Mouse (Mus musculus) WW6 (cell line): Measurements from ENCODE around the gene Sik1.
A peak's percentile ranks its signal among the peaks of the same experiment; 100 is the strongest.
"Not testable (repeated sequence)": the region's sequence is repeated elsewhere in the genome, so short reads cannot be mapped to it uniquely, and the experiment has no call there.

ENCODE experiments used
- DNase-seq: peaks from one replicate; pipeline ENCODE4 v3.0.0-alpha.2; 2013; ENCODE audit warnings: low read depth, low spot score

Sik1 gene

DNA sequence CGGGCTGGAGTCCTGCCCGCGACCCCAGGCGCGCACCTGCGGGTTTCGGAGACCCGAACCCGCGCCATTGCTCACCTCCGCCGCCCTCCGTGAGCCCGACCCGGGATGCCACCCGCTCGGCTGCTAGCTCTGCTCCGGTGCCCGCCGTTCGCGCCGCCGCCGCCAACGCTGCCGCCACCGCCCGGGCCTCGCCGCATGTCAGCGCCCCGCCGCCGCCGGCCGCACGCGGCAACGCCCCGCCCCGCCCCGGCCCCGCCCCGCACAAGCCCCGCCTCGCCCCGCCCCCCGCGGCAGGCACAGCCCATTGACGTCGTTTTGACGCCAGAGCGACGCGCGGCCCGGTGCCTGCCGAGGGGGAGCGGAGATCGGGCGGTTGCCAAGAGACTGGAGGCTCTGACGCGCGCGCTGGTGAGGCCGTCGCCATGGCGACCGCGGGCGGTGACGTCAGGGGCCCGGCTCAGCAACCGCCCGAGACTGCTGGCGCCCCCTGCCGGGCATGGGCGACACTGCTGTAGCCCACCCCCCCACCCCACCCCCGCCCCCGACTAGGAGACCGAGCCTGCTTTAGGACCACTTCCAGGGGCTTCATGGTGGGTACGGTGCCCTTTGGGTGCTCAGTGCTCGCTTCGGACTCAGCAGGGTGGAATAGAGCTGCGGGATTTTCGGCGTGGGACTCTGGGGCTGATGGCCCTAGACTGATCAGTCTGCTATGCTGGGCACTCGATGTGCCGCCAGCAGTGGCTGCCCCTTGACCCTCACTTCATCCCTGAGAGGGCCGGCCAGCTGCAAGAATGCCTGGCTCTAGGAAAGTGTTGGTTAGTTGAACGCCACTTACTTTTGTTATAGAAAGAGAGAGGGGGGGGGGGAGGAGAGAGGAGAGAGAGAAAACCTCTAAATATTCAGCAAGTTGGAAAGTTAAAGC lies at the start of gene Sik1:
TSS of gene Sik1 (minus strand) at position 208 of the 922 bp plus-strand sequence.
- DNase-seq, result peak; percentile 88

DNA sequence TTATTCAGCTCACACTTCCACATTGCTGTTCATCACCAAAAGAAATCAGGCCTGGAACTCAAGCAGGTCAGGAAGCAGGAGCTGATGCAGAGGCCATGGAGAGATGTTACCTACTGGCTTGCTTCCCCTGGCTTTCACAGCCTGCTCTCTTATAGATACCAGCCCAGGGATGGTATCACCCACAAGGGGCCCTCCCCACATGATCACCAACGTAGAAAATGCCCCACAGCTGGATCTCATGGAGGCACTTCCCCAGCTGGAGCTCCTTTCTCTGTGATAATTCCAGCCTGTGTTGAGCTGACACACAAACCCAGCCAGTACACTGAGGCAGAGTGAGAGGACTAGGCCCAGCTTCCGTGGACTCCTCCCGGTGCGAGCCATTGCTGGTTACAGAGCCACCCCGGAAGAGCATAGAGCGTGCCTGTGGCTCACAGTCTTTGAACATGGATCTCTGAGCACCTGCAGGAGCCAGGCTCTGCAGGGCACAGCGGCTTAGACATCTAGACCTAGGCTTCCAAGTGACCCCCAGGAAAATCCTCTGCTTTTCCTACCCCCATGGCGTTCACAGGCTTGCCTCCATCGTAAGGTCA lies 49.7 kb upstream of the Sik1 start:
- DNase-seq, result no peak

DNA sequence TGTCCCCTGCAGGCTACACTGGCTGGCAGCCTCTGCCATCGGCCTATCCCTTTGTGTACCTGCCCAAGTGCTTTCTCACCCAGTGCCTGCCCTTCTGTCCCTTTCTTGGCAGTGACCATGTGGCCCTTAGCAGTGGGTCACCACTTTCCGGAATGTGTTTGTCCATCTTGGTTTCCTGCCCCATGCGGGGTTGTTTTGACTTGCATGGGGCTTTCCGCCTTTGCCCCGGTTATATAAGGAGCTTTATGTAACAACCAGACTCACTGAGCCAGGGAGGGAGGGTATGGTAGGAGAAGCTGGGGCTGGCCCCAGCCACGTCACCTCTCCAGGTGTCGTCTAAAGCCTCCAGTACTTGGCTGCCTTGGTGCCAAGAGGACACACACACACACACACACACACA lies 48.4 kb upstream of the Sik1 start:
- DNase-seq, result no peak

DNA sequence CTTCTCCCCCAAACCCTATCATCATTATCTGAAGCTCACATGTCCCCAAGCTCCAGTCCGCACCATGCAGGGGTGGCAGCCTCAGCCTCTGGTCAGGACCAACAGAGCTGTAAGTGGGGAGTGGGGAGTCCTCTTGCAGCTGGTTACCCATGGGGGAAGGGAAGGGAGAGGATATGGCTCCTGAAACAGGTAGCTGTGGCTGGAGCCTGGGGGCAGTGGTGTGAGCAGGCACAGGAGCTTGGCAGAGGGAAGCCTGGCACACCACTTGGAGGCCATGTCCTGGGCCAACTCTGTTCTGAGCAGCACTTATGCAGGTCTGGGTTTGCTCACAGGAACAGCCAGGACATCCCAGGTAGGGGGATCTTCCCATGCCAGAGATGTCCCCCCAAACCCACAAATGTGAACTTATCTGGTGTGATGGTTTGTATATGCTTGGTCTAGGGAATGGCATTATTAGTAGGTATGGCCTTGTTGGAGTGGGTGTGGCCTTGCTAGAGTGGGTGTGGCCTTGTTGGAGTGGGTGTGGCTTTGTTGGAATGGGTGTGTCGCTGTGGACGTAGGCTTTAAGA lies 47.1 kb upstream of the Sik1 start:
- no peak for DNase-seq

DNA sequence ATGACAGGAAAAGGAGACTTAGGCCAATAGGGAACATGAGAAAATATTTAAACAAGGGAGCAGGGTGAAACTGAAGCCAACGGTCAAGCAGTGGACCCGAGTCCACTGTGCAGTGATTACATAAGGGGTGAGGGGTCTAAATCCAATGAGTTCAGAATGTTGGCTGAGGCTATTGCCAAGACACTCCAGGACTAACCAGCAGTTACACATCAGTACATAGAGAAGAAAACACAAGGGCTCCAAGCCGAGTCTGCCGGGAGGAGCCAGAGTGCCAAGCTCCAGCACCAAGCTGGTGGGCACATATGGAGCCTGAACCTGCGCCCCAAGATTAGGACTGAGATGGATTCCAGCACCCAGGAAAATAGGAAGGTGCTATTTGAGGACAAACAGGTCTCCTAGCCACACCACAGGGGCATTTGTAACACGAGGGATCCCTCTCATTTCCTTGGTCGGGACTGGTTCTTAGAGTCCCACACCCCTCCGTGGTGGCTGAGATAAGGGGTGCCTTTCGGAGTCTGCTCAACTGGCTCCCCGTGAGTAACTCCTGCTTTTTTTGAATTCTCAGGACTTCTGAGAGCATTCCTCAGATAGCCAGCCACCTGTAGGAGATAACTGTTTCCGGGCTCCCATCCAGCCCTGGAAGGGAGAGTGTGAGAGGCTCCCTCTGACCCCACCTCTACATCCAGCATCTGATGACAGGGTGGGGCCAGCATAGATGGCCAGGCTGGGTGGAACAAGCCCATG lies 46.0 kb upstream of the Sik1 start:
- no peak for DNase-seq

DNA sequence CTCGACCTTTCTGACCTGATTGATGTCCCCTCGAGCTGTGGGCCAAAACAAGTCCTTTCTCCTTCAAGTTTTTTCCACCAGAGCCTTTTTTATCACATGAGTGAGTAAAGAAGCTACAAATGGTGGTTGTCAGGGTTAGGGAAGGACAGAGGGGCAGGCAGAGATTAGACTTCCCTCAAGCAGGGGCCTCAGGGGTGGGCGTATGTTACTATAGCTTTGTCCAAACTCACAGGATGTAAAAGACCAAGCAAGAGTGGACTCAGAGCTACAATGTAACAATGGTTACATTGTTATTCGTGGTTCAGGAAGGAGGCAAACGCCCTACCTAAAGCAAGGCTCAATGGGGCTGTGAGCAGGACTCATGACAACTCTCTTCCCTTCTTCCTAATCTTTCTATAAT lies 43.3 kb upstream of the Sik1 start:
- no peak for DNase-seq

DNA sequence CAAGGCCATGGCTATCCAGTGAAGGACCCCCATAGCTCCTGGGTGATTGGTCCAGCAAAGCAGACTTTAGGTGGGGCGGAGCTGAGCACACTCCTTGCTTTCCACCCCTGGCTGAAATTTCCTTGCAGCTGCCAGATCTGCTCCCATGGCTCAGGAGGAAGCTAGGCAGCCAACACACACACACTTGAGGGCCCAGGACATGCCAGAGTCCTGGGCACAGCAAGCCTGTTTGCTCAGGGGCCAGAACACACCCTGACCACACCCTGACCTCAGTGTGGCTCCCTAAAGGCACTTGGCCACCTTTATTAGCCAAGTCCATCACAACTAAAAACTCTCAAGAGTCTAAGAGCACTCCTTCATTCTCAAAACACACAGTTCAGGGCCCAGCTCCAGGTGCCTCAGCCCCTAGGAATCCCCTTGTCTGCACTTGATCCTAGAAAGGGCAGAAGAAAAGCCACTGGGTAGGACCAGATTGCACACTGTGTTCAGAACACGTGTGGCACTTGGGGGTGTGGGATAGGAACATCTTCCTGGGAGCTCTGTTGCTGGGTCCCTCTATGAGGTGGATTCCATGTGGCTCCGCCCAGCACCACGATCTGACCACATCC lies 41.7 kb upstream of the Sik1 start:
- no peak for DNase-seq

DNA sequence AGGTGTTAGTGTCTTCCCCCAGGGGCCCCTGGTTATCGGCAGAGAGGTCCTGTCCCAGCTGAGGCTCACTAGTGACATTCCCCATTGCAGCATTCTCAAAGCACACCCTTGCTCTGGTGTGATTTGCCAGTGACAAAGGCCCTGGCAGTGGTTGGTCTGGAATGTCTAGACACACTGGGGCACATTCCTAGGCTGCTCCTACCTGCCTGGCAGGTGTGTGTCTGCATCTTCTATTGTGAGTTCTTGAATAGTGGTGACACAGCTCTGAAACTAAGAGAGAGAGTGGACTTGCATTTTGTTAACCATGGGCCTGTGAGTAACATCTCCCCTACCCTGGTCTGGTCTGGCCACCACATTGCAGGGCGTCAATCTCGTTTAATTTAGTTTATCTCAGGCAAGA lies 41.1 kb upstream of the Sik1 start:
- DNase-seq, result no peak

DNA sequence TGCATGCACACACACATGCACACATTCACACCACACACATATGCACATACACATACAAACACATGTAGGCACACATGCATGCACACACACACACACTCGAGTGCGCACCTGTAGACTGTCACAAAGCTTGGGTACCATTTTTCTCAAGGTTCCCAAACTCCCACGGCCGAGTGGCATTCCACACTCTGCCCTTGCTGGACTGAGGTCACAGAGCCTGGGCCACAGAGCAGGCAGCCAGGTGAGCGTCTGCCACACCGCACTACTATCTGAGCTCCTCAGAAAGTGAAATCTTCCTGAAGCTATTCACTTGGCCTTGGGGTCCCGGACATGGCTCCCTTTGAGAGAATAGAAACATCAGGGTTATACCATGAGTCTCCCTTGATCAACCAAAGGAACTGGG lies 40.7 kb upstream of the Sik1 start:
- DNase-seq, result no peak

DNA sequence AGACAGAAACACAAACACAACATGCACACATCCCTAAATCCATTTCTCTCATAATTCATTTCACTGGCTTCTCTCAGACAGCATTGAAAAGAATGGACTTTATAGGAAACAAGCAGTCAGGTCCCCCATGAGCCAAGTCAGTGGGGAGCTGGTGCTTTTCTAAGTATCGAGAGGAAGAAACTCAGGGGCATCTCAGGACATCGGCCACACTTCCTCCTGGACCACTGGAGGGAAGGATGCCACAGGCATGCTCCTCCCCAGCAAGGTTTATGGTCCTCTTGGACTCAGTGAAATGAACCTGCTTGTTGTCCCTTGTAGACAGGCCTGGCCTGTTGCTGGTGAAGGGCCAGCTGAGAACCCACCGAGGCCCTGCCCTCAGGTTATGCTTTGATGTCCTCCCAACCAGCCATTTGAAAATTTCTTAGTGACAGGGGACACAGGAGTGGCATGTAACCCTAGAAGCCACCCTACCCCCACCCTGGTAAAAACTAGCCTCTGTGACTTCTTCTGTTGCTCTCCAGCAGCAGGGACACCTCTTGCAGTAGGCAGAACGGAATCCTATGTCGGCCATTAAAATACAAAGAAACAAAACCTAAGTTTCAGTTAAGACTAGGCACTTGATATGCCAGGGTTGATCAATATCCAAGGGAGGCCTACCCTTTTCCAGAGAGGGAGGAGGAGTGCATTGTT lies 37.9 kb upstream of the Sik1 start:
- DNase-seq, result no peak

DNA sequence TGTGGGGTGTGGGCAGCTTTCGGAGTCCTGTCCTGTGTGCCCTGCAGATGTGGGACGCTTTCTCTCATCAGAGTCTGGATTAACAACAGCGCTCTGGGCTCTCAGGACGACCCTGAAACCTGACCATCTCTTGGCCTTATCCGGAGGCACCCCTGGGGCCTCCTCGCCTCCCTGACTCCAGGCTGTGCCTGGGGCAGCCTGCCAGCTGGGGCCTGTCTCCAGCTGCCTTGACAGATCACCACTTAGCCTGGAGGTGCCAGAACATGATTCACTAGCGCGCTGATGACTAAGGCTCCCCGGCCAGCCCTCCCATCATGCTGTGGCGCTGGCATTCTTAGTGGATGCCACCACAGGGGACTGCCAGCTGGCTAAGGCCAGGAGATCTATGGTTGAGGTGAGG lies 37.1 kb upstream of the Sik1 start:
- DNase-seq, result no peak

DNA sequence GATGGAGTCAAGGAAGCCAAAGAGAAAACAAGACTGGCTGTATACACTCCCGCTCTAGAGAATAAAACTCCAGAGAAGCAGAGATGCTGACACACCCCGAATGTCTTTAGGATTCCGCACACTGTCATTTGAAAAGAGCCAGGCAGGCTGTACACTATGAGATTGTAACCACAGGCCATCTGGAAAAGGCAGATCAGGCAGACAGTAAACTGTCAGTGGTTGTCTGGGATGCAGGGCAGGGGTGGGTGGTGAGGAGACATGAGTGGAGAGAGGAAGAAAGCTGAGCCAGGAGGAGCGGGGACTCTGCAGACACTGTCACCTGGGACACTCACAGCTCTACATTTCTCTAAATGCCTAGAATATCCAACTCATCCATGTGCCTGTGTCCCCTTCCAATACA lies 36.3 kb upstream of the Sik1 start:
- DNase-seq, result no peak

DNA sequence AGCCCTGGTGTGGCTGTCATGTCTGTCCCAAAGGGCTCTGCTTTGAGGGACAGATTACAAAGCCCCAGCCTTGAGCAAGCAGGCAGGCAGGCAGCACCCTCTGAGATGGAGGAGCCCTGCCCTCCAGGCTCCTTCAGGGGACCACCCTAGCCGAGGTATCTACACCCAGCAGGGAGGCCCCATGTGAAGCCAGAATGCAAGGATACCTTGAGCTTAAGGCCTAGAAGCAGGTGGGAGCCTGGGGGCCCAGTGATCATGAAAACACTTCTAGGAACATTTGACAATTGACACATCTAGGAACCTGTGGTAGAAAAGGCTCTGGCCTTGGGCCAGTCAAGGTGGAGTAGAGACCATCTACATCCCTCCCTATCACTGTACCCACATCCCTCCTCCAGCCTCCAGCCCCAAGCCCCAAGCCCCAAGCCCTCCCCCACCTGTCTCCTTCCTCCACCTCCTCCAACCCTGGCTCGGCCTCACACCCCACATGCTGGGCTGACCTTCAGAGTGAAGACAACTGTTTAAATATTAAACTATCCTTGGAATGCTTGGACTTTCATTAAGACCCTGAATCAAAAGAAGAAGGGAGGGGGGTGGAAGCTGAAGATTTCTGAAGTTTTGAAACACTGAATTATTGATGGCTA lies 34.8 kb upstream of the Sik1 start:
- no peak for DNase-seq

DNA sequence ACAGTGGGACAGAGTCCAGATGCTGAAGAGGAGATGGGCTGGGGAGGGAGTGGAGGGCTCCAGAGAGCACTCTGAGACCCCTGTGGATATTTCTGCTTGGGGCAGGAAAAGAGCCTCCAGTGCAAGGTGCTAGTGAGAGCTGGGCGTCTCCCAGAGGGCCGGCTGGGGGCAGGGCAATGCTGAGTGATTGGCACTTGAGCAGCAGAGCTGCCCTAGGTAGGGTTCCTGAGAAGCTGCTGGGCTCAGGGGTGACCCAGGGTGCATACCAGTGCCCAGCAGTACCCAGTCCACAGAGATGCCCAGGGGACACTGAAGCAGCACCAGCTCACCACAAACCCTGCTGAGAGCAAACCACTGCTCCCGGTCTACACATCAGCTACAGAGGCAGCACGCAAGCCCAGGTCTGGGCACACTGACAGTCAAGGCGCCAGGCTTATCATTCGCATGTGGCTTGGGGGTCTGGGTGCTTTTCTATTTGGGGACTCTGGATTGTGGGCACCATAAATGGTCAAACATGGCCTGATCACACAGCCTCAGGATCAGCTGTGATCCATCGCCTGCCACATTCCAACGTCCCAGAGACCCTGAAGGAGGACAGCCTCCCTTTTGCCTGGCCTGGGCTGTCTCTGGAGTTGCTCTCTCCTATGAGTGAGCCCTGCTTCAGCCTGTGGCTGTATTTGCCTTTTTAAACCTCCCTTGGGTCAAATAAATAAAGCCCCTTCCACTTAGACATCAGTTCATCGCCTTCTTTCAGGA lies 34.0 kb upstream of the Sik1 start:
- DNase-seq, result no peak

DNA sequence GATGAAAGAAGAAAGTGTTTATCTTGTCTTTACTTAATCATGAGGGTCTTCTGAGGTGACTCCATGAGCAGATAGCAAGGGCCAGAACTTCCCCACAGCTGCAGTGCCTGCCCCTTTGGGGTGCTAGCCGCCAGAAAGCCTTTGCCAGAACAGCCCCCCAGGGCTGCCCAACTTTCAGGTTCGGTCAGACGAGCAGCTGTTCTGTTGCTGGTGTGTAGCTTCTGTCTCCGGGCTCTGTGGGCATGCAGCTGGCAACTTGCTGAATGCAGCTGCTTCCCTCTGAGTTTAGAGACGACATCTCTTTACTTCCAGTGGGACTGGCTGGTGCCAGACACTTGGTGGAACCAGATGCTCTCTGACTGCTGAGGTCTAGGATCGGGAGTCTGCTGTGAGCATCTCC lies 32.9 kb upstream of the Sik1 start:
- DNase-seq, result no peak

DNA sequence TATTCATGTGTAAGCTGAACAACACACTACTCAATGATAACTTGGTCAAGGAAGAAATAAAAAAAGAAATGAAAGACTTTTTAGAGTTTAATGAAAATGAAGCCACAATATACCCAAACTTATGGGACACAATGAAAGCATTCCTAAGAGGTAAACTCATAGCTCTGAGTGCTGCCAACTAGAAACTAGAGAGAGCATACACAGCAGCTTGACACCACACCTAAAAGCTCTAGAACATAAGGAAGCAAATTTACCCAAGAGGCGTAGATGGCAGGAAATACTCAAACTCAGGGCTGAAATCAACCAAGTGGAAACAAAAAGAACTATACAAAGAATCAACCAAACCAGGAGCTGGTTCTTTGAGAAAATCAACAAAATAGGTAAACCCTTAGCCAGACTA lies 29.1 kb upstream of the Sik1 start:
- DNase-seq, result not testable (repeated sequence)

DNA sequence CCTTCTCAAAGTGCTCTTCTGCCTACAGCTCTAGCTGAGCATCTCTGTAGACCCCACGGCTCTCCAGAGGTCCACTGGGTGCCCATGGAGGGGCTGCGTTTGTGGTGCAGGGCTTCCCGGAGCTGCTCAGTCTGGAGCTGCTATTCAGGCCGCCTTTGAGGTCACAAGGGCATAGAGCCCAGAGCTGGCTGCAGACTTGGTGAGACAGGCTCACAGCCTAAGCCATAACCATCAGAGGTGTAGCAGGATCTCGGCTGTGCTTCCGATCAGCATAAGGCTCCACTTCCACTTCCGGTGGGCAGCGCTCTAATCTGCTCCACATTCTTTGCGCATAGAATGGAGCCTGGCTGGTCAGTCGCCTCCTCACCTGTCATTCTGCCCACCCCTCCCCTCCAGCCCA lies 23.8 kb upstream of the Sik1 start:
- no peak for DNase-seq

DNA sequence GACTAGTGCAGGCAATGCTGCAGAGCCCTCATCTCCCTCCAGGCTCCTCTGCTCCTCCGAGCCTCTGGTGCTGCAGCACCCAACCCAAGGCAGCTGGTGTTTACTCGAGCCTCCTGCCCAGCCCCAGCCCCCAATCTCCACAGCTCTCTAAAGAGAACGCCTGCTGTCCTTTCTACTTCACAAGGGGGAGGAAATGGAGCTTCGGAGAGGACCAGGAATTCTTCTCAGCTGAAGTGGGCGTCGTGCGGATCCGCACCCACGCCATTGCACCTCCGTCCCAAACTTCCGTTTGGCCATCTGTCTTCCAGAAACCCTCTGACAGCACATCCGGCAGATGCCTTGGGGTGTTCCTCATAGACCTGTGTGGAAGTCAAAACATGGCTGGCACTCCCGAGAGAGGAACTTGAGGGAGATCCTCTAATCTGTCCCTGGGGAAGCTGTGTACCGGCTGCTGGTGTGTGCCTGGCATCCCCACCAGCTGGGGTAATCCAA lies 22.1 kb upstream of the Sik1 start:
- DNase-seq, result no peak

DNA sequence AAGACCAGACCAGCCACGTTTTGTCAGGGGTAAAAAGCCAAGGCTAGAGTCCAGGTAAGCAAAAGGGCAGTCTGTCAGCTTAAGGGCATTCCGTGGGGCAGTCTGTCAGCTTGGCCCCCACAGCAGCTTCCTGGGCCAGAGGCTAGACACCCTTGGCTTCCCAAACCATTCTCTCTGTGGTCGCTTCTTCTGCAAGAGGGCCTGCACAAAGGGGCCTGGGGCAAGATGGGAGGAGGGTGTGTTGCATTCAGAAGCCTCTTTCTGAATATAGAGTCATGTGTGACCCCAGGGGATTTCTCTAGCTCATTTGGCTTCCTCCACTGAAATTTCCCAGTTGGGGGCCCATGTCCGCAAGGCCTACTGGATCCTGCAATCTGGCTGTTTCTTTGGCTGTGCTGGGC lies 21.6 kb upstream of the Sik1 start:
- no peak for DNase-seq

DNA sequence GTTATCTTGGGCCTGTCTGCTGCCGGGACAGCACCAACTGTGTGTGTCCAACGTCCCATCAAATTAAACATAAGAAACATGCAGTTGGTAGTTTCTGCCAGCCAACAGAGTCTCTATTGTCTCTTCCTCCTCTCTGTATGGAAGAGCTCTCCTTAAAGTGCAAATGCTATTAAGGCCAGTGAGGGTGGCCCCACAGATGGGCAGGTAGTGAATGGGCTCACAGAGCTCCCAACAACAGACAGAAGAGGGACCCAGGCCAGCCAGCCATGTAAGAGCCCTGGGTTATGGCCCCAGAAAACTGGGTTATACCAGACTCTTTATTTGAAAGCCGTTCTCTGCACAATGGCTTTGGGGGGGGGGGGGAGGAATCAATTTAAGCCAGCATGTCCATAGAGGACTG lies 21.2 kb upstream of the Sik1 start:
- no peak for DNase-seq
